Mouse (Mus musculus) left cerebral cortex, adult 18-20 months (tissue): ENCODE measurements around the gene Wdr41. TPM values are rescaled to one million over a fixed set of nuclear protein-coding genes. Genes with fewer than 3 reads are reported as not detected.
A peak's percentile ranks its signal among the peaks of the same experiment; 100 is the strongest.

Source experiments
- DNase-seq, 2 experiments: peaks; one replicate each; pipeline ENCODE4 v3.0.0; 2021 to 2022; ENCODE audit warnings: low spot score in 2 of 2, mixed read lengths in 1 of 2
- total RNA-seq, 2 experiments: library from RNA; stranded (reverse); gene quantifications; 2 replicates each; pipeline ENCODE4 v1.2.3; 2021

Gene Wdr41
- total RNA-seq, 2 experiments from 2014 or later: 20.5 TPM

- no peak for DNase-seq
These were observed 58.0 kb downstream of the Wdr41 start for GRCm38 (mm10) chr13:95034094-95034493.

GRCm38 (mm10) chr13:95034715-95035114 is 58.6 kb downstream of the Wdr41 start:
- peak; percentile 59 to 64 for DNase-seq

- no peak for DNase-seq
These were observed 62.1 kb downstream of the Wdr41 start for GRCm38 (mm10) chr13:95038200-95038599.

GRCm38 (mm10) chr13:95040140-95040738 is 64.1 kb downstream of the Wdr41 start:
- DNase-seq: no peak

GRCm38 (mm10) chr13:95044108-95044507 is 68.0 kb downstream of the Wdr41 start:
- DNase-seq: no peak

GRCm38 (mm10) chr13:95050398-95050797 is 74.3 kb downstream of the Wdr41 start:
- DNase-seq: no peak

GRCm38 (mm10) chr13:95052421-95052820 is 76.3 kb downstream of the Wdr41 start:
- DNase-seq: no peak

GRCm38 (mm10) chr13:95055742-95056388 is 79.7 kb downstream of the Wdr41 start:
- DNase-seq: no peak

- no peak for DNase-seq
These were observed 80.5 kb downstream of the Wdr41 start for GRCm38 (mm10) chr13:95056501-95057280.

- no peak for DNase-seq
These were observed 82.7 kb downstream of the Wdr41 start for GRCm38 (mm10) chr13:95058885-95059284.

- no peak for DNase-seq
These were observed 87.4 kb downstream of the Wdr41 start for GRCm38 (mm10) chr13:95063390-95064017.

GRCm38 (mm10) chr13:95067854-95068253 is 91.7 kb downstream of the Wdr41 start:
- no peak for DNase-seq

GRCm38 (mm10) chr13:95070268-95070667 is 94.1 kb downstream of the Wdr41 start:
- DNase-seq: no peak

Other genes with a start within 250 kb of the Wdr41 start
- 100 to 1,000 TPM; 127 to 132 TPM for gene Tbca, start 187.4 kb upstream of the Wdr41 start, total RNA-seq
- gene Otp, start 100.7 kb upstream of the Wdr41 start, total RNA-seq: under 1 TPM in 1 of 2 experiments, not detected in 1; 0.12 TPM